Comparison of ENCODE assay signal across 26 mouse cellular contexts in genomic region chr15:95863865-95864660, GRCm38 (mm10).
DNase-seq lines count a peak whose midpoint lies in the region; ATAC-seq and TF ChIP-seq lines count a peak whose summit lies in the region.
"Had no signal": no experiment of that assay in that cellular context is flagged by ENCODE, and none has a peak within 500 bp of the region (broad histone marks: within the 10 kb centered on the region; RNA-seq: fewer than 3 reads in every experiment).

No protein-coding gene starts in this region.

- H3K9me3 ChIP-seq in midbrain, embryonic 14.5 days (ENCODE audit: control insufficient read depth, low read length) = no peaks in the 10 kb centered on the region
- no peaks in the 10 kb centered on the region for H3K9me3 ChIP-seq in midbrain, embryonic 16.5 days (replicated peaks; ENCODE audit: control insufficient read depth, low read length, poor library complexity, severe bottlenecking)
- H3K9me3 ChIP-seq: embryonic facial prominence, embryonic 12.5 days; forebrain, embryonic 12.5 days; midbrain, embryonic 13.5 days; stomach, embryonic 15.5 days had no signal

- no peak overlapping the region for H3K9ac ChIP-seq in heart, adult 2 months (ENCODE audit: low read depth, low read length)
- H3K9ac ChIP-seq in midbrain, embryonic 14.5 days (replicated peaks; ENCODE audit: low read length) = no peak overlapping the region
- no peak overlapping the region for H3K9ac ChIP-seq in midbrain, embryonic 16.5 days (ENCODE audit: low read depth, low read length)
- H3K9ac ChIP-seq: embryonic facial prominence, embryonic 12.5 days; forebrain, embryonic 12.5 days; heart, embryonic 13.5 days; midbrain, embryonic 13.5 days; stomach, embryonic 15.5 days had no signal

- H3K4me3 ChIP-seq in heart, adult 2 months = no peak overlapping the region
- peak overlapping the region; percentile 38 for H3K4me3 ChIP-seq in kidney, adult 2 months (ENCODE audit: insufficient read depth, low read depth, low read length)
- H3K4me3 ChIP-seq in midbrain, embryonic 14.5 days (replicated peaks; ENCODE audit: low read depth, low read length) = no peak overlapping the region
- no peak overlapping the region for H3K4me3 ChIP-seq in midbrain, embryonic 16.5 days (ENCODE audit: low read depth, low read length)
- H3K4me3 ChIP-seq in small intestine, adult 2 months (ENCODE audit: low read depth, low read length) = no peak overlapping the region
- H3K4me3 ChIP-seq: embryonic facial prominence, embryonic 12.5 days; erythroblast, embryonic 14.5 days; forebrain, embryonic 12.5 days; heart, embryonic 13.5 days; midbrain, embryonic 13.5 days; stomach, embryonic 15.5 days had no signal

- H3K36me3 ChIP-seq in heart, adult 2 months (ENCODE audit: control insufficient read depth, insufficient read depth, low read length) = no peaks in the 10 kb centered on the region
- H3K36me3 ChIP-seq in kidney, adult 2 months (ENCODE audit: control insufficient read depth, insufficient read depth, low read length) = no peaks in the 10 kb centered on the region
- H3K36me3 ChIP-seq in midbrain, embryonic 14.5 days (ENCODE audit: control insufficient read depth, insufficient read depth, low read length) = no peaks in the 10 kb centered on the region
- H3K36me3 ChIP-seq in midbrain, embryonic 16.5 days (ENCODE audit: control insufficient read depth, insufficient read depth, low read length) = no peaks in the 10 kb centered on the region; the same call in 1 of the 2 replicates
- H3K36me3 ChIP-seq in small intestine, adult 2 months (ENCODE audit: control insufficient read depth, insufficient read depth, low read length) = peaks cover 20% of the 10 kb centered on the region
- H3K36me3 ChIP-seq: embryonic facial prominence, embryonic 12.5 days; forebrain, embryonic 12.5 days had no signal

- no peak overlapping the region for H3K4me2 ChIP-seq in midbrain, embryonic 14.5 days (ENCODE audit: low read length)
- no peak overlapping the region for H3K4me2 ChIP-seq in midbrain, embryonic 16.5 days (ENCODE audit: low read length)
- H3K4me2 ChIP-seq: embryonic facial prominence, embryonic 12.5 days; forebrain, embryonic 12.5 days; heart, embryonic 13.5 days; liver, embryonic 11.5 days; midbrain, embryonic 13.5 days; stomach, embryonic 15.5 days had no signal

- no peak for ATAC-seq in midbrain, embryonic 14.5 days (ENCODE audit: low FRiP score, low TSS enrichment)
- ATAC-seq in midbrain, embryonic 16.5 days = no peak
- ATAC-seq: midbrain, embryonic 13.5 days; Patski had no signal

- no peak for TF ChIP-seq POLR2A in heart, adult 2 months (IDR thresholded peaks at IDR 0.05; ENCODE audit: insufficient read depth, low read depth, low read length)
- no peak for TF ChIP-seq POLR2A in kidney, adult 2 months (IDR thresholded peaks at IDR 0.05; ENCODE audit: low read depth, low read length)
- TF ChIP-seq POLR2A in small intestine, adult 2 months (IDR thresholded peaks at IDR 0.05; ENCODE audit: low read depth, low read length) = no peak

- whole genome bisulfite sequencing in heart, adult 2 months = 76% methylated on average over 17 of the region's 17 CpGs
- 50% methylated on average over 17 of the region's 17 CpGs for WGBS in kidney, adult 2 months
- WGBS in midbrain, embryonic 14.5 days = 84% methylated on average over 17 of the region's 17 CpGs
- WGBS in midbrain, embryonic 16.5 days = 84% methylated on average over 17 of the region's 17 CpGs
- WGBS in small intestine, adult 2 months = 85% methylated on average over 17 of the region's 17 CpGs

- TF ChIP-seq CTCF in heart, adult 2 months (IDR thresholded peaks at IDR 0.05) = no peak
- TF ChIP-seq CTCF in kidney, adult 2 months (conservative IDR thresholded peaks at IDR 0.05; ENCODE audit: insufficient read depth, insufficient read length, low read depth, low read length) = no peak
- no peak for TF ChIP-seq CTCF in small intestine, adult 2 months (IDR thresholded peaks at IDR 0.05; ENCODE audit: extremely low read depth, insufficient read length, insufficient replicate concordance, low read depth, low read length)

- H3K27ac ChIP-seq in heart, adult 2 months = peak overlapping the region; percentile 27
- peak overlapping the region; percentile 81 for H3K27ac ChIP-seq in kidney, adult 2 months (ENCODE audit: insufficient read depth, low read depth, low read length)
- H3K27ac ChIP-seq in midbrain, embryonic 14.5 days (replicated peaks; ENCODE audit: low read depth, low read length) = no peak overlapping the region
- no peak overlapping the region for H3K27ac ChIP-seq in midbrain, embryonic 16.5 days (ENCODE audit: low read length)
- peak overlapping the region; percentile 22; the same call in 1 of the 2 replicates for H3K27ac ChIP-seq in small intestine, adult 2 months (ENCODE audit: insufficient read depth, low read depth, low read length)
- H3K27ac ChIP-seq: embryonic facial prominence, embryonic 12.5 days; forebrain, embryonic 12.5 days; heart, embryonic 13.5 days; midbrain, embryonic 13.5 days; stomach, embryonic 15.5 days had no signal

- intact Hi-C loops in heart, adult 2 months (cut with DNase I) = no loop called here
- intact Hi-C loops in heart, postnatal 25 days (cut with DNase I) = no loop called here

- DNase-seq in heart, adult 2 months = no peak
- no peak for DNase-seq in heart, postnatal 25 days (ENCODE audit: low spot score)
- DNase-seq in kidney, adult 2 months = peak; percentile 67
- no peak for DNase-seq in kidney, adult 9 months
- peak; percentile 40 for DNase-seq in midbrain, embryonic 14.5 days
- no peak for DNase-seq in layer of hippocampus, postnatal 36 days
- DNase-seq: adrenal gland, postnatal 36 days; cerebellum, adult 18-20 months; cerebellum, postnatal 14 days; heart, postnatal 14 days; kidney, adult 8-10 months; lung, adult 18-20 months; lung, postnatal 10 days; right cerebral cortex, adult 18-20 months; right cerebral cortex, postnatal 4 days; thymus, postnatal 4 days had no signal

- no peak for TF ChIP-seq EP300 in heart, adult 2 months (IDR thresholded peaks at IDR 0.05; ENCODE audit: insufficient read depth, low read depth, low read length)

- H3K79me2 ChIP-seq in heart, adult 2 months (replicated peaks; ENCODE audit: control insufficient read depth, insufficient read depth, low read length) = no peaks in the 10 kb centered on the region

- H3K27me3 ChIP-seq in heart, adult 2 months (ENCODE audit: control insufficient read depth, insufficient read depth, low read length) = no peaks in the 10 kb centered on the region
- no peaks in the 10 kb centered on the region for H3K27me3 ChIP-seq in kidney, adult 2 months (replicated peaks; ENCODE audit: control insufficient read depth, insufficient read depth, low read length)
- no peaks in the 10 kb centered on the region for H3K27me3 ChIP-seq in midbrain, embryonic 14.5 days (ENCODE audit: control insufficient read depth, insufficient read depth, low read length)
- H3K27me3 ChIP-seq in midbrain, embryonic 16.5 days (ENCODE audit: control insufficient read depth, insufficient read depth, low read depth, low read length) = no peaks in the 10 kb centered on the region
- no peaks in the 10 kb centered on the region for H3K27me3 ChIP-seq in small intestine, adult 2 months (ENCODE audit: control insufficient read depth, insufficient read depth, low read length)
- H3K27me3 ChIP-seq: embryonic facial prominence, embryonic 12.5 days; forebrain, embryonic 12.5 days; heart, embryonic 13.5 days; midbrain, embryonic 13.5 days; Patski; stomach, embryonic 15.5 days had no signal

- H3K4me1 ChIP-seq in heart, adult 2 months (ENCODE audit: control insufficient read depth, insufficient read depth, low read length) = no peaks in the 10 kb centered on the region
- H3K4me1 ChIP-seq in kidney, adult 2 months (ENCODE audit: control insufficient read depth, insufficient read depth, low read length) = peaks cover 7% of the 10 kb centered on the region; the same call in 1 of the 2 replicates
- no peaks in the 10 kb centered on the region for H3K4me1 ChIP-seq in midbrain, embryonic 14.5 days (ENCODE audit: control insufficient read depth, insufficient read depth, low read length)
- no peaks in the 10 kb centered on the region for H3K4me1 ChIP-seq in midbrain, embryonic 16.5 days (ENCODE audit: control insufficient read depth, insufficient read depth, low read length)
- H3K4me1 ChIP-seq in small intestine, adult 2 months (ENCODE audit: control insufficient read depth, insufficient read depth, insufficient read length, low read length) = peaks cover 29% of the 10 kb centered on the region; the same call in 1 of the 2 replicates
- H3K4me1 ChIP-seq: forebrain, embryonic 12.5 days; midbrain, embryonic 13.5 days; stomach, embryonic 15.5 days had no signal

Comparison
In these comparisons a context has a peak if more than half of its experiments do, and no peak if none do; other contexts are left out.
1. DNase-seq: peak in kidney, adult 2 months (single experiment) and midbrain, embryonic 14.5 days (single experiment); none in heart, adult 2 months (0 of 2), heart, postnatal 25 days (single experiment), kidney, adult 9 months (single experiment) and layer of hippocampus, postnatal 36 days (0 of 2).
2. H3K27ac ChIP-seq: peak in heart, adult 2 months (single experiment), kidney, adult 2 months (single experiment) and small intestine, adult 2 months (single experiment); none in midbrain, embryonic 14.5 days (single experiment) and midbrain, embryonic 16.5 days (single experiment).